Mouse (Mus musculus) megakaryocyte-erythroid progenitor cell, adult 5-6 weeks (primary cell): ENCODE data around the gene Tmc4. TPM values are rescaled to one million over a fixed set of nuclear protein-coding genes. Genes with fewer than 3 reads are reported as not detected.

ENCODE experiments used
- ATAC-seq: replicated peaks from 2 replicates; pipeline ENCODE4 v1.8.0; 2016; ENCODE audit warnings: mild to moderate bottlenecking, inconsistent platforms; ENCODE audit not compliant: severe bottlenecking, poor library complexity, low FRiP score, low TSS enrichment
- total RNA-seq, 2 experiments: library from RNA; stranded (forward) in 1 of 2; stranded (reverse) in 1 of 2; fragments of 200-1000, 215-1000 nt in 1 of 2; fragments of >200 nt in 1 of 2; fragmentation: Nextera tagmentation in 1 of 2; gene quantifications; 2 replicates each; pipeline ENCODE4 v1.2.3; 2014 to 2017

Gene Tmc4
- total RNA-seq, 2 experiments from 2014 or later: 1.7 to 19.5 TPM

- no peak; the same call in 1 of the 2 replicates for ATAC-seq
Measured at GRCm38 (mm10) chr7:3693809-3694075, 16.4 kb upstream of the Tmc4 start.

GRCm38 (mm10) chr7:3692987-3693808, 15.8 kb upstream of the Tmc4 start, which contains the start of gene Mboat7:
Gene Mboat7, minus strand, starts transcription at chr7:3693523.
- ATAC-seq: peak; percentile 78

GRCm38 (mm10) chr7:3692382-3692986, 15.1 kb upstream of the Tmc4 start, which contains the start of gene Tsen34:
Gene Tsen34, plus strand, starts transcription at chr7:3692863.
- ATAC-seq: peak; percentile 0; the same call in 1 of the 2 replicates

DNA sequence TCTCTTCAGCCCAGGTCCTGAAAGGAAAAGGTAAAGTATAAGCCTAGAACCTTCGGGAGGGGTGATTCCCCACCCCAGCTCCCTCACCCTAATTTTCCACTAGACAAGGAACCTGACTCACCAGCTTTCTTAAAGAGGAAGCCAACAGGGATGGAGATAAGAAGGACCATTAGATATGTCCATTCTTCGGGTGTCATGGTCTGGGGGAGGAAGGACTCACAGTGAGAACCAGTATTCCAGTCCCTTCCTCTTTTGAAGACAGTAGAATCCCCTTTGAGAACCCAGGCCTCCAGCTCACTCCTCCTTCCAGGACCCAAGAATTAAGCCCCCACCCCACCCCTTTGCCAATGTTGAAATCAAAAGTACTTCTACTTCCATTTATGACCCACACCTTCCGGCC, 14.6 kb upstream of the Tmc4 start:
- no peak for ATAC-seq

DNA sequence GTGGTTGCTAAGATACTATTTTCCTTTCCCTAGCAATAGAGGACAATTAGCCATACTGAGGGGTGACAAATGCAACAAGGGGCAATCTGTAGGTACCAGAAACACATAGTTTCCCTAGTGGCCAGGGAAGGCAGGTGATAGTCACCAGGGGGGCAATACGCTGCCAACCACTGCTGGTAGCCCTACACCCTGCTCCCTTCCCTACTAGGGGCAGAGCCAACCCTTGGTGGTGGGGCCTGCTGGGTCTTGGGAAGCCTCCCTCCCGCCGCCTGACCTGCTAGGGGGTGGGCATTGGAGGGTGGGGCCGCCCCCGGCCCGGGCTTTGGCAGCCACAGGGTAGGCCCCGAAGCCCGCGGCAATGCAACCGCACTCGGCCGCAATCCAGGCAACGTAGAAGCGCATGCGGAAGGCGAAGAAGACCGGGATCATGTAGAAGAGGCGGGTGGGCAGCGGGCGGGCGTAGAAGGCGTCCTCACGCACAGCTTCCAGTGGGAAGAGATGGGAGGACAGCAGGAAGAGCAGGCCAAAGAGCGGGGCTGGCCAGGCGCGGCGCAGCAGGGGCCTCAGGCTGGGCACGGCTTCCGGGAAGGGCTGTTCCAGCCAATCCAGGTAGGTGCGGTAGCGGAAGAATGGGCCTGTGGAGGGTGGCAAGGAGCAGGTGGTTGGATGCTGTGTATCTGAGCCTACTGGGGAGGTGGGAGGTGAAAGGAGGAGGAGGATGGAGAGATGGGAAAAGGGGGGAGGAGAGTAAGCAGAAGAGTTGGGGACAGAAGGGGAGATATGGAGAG, 8.2 kb upstream of the Tmc4 start:
- no peak for ATAC-seq

DNA sequence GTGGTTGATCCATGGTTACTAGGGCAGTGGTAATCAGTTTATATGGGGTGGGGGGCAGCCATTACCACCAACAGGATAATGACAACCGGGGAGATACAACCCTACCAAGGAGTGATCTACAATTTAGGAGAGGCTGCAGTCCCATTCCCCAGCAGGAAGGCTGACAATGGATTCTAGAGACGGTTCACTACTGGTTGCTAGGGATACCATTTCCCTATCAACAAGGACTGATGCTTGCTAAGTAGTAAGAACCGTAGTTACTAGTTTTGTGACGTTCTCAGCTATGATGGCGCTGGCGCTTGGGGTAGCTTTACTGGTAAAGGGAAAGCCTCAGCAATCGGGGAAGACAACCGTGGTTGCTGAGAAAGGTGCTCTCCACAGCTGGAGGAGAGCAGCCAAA, 7.3 kb upstream of the Tmc4 start:
- ATAC-seq: no peak

GRCm38 (mm10) chr7:3683908-3684550, 6.7 kb upstream of the Tmc4 start:
- no peak for ATAC-seq

GRCm38 (mm10) chr7:3676371-3676770, 982 bp downstream of the Tmc4 start:
- no peak for ATAC-seq

DNA sequence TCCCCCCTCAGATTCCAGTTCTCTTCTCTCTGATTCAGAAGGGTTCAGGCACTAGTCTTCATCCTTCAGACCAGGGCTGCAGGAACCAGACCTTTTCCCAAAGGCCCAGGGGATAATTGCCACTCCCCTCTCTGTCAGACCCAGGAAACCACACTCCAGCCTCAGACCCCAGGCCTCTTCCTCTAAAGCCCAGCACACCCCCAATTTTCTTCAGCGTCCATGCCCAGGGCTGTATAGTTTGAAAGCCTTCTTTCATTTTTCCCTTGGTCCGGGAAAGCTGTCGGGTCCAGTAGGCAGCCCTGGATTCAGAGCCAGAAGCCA, 2.2 kb downstream of the Tmc4 start:
- ATAC-seq: no peak

DNA sequence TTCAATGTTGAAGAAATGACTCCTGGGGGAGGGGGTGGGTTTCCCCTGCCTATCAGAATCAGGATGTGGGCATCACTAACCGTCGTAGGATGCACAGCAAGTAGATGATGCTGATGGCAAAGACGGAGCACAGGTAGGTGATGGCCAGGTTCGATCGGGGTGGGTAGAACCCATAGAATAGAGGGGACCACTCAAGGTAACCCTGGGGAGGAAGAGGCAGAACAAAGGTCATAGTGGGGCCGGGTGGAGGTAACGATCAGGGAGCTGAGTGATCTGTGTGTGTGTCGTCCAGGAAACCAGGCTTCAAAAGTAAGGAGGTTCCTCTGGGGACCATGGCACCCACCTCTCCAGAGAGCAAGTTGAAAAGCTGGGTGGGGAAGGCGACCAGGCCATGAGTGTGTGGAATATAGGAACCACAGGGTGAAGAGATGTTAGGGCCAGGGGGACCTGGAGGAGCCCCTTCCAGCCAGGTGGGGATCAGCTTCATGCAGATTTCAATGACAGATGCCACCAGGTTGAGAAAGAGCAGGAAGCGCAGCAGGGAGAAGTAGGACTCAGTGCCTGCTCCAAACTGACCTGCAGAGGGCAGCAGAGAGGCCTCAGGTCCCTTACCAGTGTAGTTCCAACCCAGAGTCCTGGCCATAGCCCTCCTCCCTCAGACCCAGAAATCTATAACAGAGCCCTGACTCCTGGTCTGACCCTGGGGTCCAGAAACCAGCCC, 2.7 kb downstream of the Tmc4 start:
- peak; percentile 96 for ATAC-seq

GRCm38 (mm10) chr7:3666921-3667391, 10.4 kb downstream of the Tmc4 start:
- ATAC-seq: peak; percentile 31

GRCm38 (mm10) chr7:3665215-3666114, 11.9 kb downstream of the Tmc4 start, which contains the start of gene Leng1:
Gene Leng1, minus strand, starts transcription at chr7:3665840.
- peak; percentile 93 for ATAC-seq

DNA sequence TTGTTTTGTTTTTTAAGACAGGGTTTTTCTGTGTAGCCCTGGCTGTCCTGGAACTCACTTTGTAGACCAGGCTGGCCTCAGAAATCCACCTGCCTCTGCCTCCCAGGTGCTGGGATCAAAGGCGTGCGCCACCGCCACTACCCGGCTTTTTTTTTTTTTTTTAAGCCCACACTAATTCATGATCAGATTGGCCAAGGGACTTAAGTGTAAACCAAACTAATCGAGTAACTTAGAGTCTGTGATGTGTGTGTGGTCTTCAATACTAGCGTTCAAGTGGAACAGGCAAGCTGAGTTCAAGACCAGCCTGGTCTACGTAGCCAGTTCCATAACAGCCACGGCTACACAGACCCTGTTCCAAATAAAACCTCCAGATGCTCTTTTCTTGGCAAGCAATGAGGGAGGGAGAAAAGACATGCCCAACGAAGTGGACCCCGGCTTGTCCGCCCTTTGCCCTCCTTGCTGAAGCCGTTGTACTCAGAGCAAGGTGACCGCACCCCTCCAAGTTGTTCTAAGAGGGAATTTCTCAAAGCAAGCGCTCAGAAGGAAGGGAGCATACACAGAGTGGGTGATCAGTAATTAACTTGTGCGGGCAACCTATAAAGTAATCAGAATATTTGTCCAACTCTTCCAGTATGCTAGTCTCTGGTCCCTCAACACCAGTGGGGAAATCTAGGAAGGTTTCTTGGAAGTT, 12.7 kb downstream of the Tmc4 start:
- ATAC-seq: 0 out of 2 replicates have a peak, but pooled peaks have one; percentile 17

DNA sequence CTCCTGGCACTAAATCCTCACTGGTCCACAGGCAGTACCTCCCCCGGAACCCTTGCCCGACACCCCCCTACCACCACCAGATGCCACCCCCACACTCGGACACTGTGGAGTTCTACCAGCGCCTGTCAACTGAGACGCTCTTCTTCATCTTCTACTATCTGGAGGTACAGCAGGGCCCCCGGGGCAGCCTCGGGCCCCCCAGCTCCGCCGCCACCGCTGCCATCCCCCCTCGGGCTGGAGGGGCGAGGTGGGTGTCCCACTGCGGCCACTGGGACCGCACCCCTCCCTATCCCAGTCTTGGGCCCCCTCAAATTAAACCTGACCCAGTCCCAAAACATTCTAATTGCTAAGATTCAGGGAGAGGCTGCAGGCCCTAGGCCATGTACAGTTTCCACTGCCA, 18.8 kb downstream of the Tmc4 start:
- ATAC-seq: no peak

DNA sequence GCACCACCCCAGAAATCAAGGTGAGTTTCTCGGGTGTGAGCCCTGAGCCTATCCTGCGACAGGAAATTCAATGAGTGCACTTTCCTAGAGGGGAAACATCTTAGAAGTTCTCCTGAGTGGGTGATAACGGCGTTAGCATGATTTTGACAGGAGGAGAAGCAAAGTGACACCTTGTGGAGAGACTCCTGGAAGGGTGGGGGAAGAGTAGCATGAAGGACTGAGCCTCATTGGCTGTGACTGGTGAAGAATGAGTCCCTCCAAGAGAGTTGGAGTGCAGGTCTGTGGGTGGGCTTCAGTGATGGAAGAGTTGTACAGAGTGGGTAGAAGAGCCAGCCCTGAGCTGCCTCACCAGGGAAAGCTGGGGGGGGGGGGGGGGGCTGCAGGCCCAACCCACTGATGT, 20.4 kb downstream of the Tmc4 start:
- ATAC-seq: no peak

DNA sequence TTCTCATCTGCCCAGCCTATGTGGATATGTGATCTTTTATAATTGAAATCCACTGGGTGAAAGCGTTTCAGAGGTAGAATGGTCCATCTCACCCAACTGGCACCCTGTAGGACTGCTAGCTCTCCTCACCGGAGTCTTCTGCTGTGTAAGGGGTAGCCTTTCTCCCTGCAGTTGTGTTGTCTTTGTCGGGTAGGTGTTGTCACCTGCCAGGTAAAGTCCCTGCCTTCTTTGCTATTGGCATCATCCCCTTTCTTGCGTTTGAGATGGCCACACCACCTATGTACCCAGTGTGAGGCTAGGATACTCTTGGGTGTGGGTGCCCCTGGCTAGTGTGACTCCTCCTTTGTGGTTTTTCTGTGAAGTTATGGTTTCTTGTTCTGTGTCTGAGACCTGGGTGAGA, 30.7 kb downstream of the Tmc4 start:
- ATAC-seq: no peak

GRCm38 (mm10) chr7:3646188-3646587, 31.2 kb downstream of the Tmc4 start:
- no peak for ATAC-seq
